Mouse (Mus musculus): ENCODE results near the gene Fahd2a.

The Fahd2a gene

DNA sequence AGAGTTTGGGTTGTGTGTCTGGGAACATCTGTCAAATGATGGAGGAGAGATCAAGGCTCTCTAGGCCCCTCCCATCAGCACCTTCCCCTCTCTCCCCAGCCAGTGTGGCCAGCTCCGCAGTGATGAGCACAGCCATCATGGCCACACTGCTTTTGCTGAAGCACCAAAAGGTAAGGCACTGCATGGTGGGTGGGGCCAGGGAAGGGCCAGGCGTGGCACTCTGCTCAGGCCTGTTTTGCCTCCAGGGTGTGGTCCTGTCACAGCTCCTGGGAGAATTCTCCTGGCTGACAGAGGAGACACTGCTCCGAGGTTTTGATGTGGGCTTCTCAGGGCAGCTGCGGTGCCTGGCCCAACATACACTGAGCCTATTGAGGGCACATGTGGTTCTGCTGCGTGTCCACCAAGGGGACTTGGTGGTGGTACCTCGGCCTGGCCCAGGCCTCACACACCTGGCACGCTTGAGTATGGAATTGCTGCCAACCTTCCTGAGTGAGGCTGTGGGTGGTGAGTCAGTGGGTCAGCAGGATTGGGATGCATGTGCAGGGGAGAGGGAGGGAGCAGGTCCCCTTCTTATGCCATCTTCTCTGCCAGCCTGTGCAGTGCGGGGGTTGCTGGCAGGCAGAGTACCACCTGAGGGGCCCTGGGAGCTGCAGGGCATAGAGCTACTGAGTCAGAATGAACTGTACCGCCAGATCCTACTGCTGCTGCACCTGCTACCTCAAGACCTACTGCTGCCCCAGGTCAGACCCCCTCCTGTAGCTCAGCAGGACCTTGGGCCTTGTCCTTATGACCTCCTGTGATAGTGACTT lies 10.7 kb downstream of the Fahd2a start:
- in situ Hi-C loops (cut with MboI): no loop called here

DNA sequence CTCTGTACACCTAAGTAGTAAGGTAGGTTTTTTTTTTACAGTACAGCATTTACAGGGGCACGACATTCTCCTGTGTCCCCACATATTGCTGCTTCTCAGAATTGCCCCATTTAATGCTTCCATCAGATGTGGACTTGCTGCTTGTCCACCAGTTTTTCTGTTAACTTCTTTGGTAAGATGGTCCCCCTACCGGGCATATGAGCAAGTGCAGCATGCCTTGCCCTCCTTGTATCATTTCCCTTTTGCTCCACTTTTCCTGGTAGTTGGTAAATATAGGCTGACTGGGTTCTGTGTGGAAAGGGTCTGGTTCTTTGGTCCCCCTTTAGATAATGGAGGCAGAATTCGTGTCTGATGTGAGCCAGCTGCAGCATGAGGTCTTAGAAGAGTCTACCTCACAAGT lies 14.1 kb downstream of the Fahd2a start:
- in situ Hi-C loops (cut with MboI): no loop called here

DNA sequence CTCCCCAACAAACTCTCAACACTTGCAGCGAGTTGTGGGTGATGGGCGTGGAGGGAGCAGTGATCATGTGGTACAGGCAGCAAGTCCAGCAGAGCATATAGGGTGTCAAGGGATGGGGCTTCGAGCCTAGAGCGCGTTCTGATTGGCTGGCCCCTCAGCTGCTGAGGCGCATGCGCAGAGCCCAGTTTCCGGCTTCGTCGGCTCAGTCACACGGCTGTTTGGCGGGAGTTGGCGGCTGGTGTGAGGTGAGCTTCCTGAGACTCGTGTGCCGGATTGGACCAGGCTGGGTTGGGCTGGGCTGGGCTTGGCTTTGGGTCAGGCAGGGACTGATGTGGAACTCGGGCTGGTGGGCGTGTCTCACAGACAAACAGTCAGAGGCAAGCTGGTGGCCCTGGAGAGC lies 19.4 kb downstream of the Fahd2a start, which contains the start of gene Gpat2:
TSS of gene Gpat2 (plus strand) at position 223 of the 400 bp plus-strand sequence.
- in situ Hi-C loops (cut with MboI): no loop called here

GRCm38 (mm10) chr2:127418266-127418970 lies 25.9 kb downstream of the Fahd2a start:
- in situ Hi-C loops (cut with MboI): no loop called here

DNA sequence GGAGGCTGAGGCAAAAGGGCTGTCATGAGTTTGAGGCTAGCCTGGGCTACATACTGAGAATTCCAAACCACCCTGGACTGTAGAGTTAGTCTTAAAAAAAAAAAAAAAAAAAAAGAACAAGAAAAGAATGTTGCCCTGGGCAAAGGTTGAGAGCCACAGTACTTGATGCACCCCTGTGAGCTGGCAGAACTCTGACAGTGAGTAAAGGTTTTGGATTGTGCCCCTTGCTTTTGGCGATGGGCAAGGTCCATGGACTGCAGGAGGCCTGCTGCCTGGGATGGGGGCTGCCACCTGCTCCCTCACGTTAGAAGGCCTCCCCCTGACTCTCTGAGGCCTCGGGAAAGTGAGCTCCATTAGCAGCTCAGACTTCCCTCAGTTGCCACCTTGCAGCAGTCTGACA lies 27.7 kb downstream of the Fahd2a start:
- in situ Hi-C loops (cut with MboI): no loop called here

DNA sequence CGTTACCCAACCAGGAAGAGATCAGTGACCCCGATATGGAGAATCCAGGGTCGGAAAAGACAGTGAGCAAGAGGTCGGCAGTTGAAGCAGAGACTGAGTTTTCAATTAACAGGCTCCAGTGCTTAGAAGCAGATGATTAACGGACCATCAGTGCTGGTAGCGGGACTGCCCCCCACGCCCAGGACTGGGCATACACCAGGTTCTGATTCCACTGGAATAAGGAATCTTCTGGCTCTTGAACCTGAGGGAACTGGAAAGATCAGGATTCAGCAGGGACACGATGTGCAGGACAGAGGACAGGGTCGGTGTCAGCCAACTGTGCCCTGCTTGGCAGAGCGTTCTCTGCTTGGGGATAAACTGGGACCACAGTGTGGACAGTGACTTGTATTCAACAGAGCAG lies 28.6 kb downstream of the Fahd2a start:
- in situ Hi-C loops (cut with MboI): no loop called here

GRCm38 (mm10) chr2:127411126-127411525 lies 33.2 kb downstream of the Fahd2a start:
- in situ Hi-C loops (cut with MboI): no loop called here

DNA sequence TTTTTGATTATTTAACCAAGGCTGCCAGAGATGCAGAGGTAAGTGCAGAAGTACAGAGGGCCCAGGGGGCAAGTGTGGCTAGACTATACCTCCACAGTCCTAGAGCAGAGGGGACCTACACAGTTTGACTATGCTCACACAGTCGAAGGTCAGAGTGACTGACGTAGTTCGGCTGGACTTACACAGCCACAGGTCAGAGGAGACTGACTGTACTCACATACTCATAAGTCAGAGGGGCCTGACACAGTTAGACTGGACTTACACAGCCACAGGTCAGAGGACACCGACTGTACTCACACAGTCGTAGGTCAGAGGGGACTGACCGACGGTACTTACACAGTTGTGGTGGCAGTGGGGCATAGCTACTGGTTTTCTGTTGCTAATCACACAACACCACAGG lies 45.6 kb downstream of the Fahd2a start:
- in situ Hi-C loops (cut with MboI): no loop called here

GRCm38 (mm10) chr2:127394606-127395161 lies 49.7 kb downstream of the Fahd2a start:
- in situ Hi-C loops (cut with MboI): no loop called here

GRCm38 (mm10) chr2:127391323-127391722 lies 53.0 kb downstream of the Fahd2a start:
- in situ Hi-C loops (cut with MboI): no loop called here

DNA sequence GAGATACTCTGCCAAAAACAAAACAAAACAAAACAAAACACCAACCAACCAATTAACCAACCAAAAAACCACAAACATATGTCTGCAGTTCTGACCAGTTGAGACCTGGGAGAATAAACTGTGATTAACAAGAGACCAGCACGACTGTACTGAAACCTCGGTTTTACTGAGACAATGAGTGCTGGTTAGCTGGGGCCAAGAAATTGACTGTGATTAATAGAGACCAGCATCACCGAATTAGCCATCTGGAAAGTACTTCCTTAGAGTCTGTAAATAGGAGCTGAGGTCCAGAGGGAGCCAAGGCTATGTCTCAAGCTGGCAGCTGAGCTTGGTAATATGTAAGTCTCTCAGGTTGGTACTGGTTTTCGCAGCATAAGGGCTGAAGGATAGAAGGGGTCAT lies 53.5 kb downstream of the Fahd2a start:
- in situ Hi-C loops (cut with MboI): no loop called here

GRCm38 (mm10) chr2:127390352-127390751 lies 54.0 kb downstream of the Fahd2a start:
- in situ Hi-C loops (cut with MboI): no loop called here

GRCm38 (mm10) chr2:127387521-127387920 lies 56.8 kb downstream of the Fahd2a start:
- in situ Hi-C loops (cut with MboI): no loop called here
